Comparison of ENCODE assay signal across 17 mouse cellular contexts in genomic region chr12:102287904-102288602, GRCm38 (mm10). TPM values are rescaled to one million over a fixed set of nuclear protein-coding genes. Genes with fewer than 3 reads are reported as not detected.
DNase-seq lines count a peak whose midpoint lies in the region; ATAC-seq and TF ChIP-seq lines count a peak whose summit lies in the region.
"Had no signal": no experiment of that assay in that cellular context is flagged by ENCODE, and none has a peak within 500 bp of the region (broad histone marks: within the 10 kb centered on the region; RNA-seq: fewer than 3 reads in every experiment).

No protein-coding gene starts in this region.

- no peaks in the 10 kb centered on the region for H3K9me3 ChIP-seq in hindbrain, embryonic 16.5 days (ENCODE audit: control insufficient read depth, low read length)
- no peaks in the 10 kb centered on the region for H3K9me3 ChIP-seq in hindbrain, embryonic 11.5 days (ENCODE audit: control insufficient read depth, low read length)
- H3K9me3 ChIP-seq in intestine, postnatal 0 days (ENCODE audit: control insufficient read depth) = no peaks in the 10 kb centered on the region
- H3K9me3 ChIP-seq: embryonic facial prominence, embryonic 13.5 days; limb, embryonic 15.5 days had no signal

- no peak overlapping the region for H3K9ac ChIP-seq in heart, adult 2 months (ENCODE audit: low read depth, low read length)
- H3K9ac ChIP-seq in hindbrain, embryonic 16.5 days (ENCODE audit: low read depth, low read length) = no peak overlapping the region
- H3K9ac ChIP-seq in hindbrain, embryonic 11.5 days (ENCODE audit: low read depth, low read length) = no peak overlapping the region
- no peak overlapping the region for H3K9ac ChIP-seq in intestine, postnatal 0 days (ENCODE audit: low read depth, low read length)
- H3K9ac ChIP-seq: embryonic facial prominence, embryonic 13.5 days; limb, embryonic 15.5 days had no signal

- ATAC-seq in hindbrain, embryonic 16.5 days = no peak
- ATAC-seq in hindbrain, embryonic 11.5 days (ENCODE audit: low FRiP score) = no peak
- no peak for ATAC-seq in intestine, postnatal 0 days
- ATAC-seq in megakaryocyte-erythroid progenitor cell, adult 5-6 weeks (replicated peaks; ENCODE audit: low FRiP score, low TSS enrichment, poor library complexity, severe bottlenecking) = no peak
- ATAC-seq: midbrain, embryonic 16.5 days had no signal

- H3K79me2 ChIP-seq in heart, adult 2 months (replicated peaks; ENCODE audit: control insufficient read depth, insufficient read depth, low read length) = no peaks in the 10 kb centered on the region; the same call in 1 of the 2 replicates

- no peak overlapping the region for H3K4me2 ChIP-seq in hindbrain, embryonic 16.5 days (ENCODE audit: low read length)
- H3K4me2 ChIP-seq in hindbrain, embryonic 11.5 days (replicated peaks; ENCODE audit: low read depth, low read length) = no peak overlapping the region
- no peak overlapping the region for H3K4me2 ChIP-seq in intestine, postnatal 0 days (replicated peaks; ENCODE audit: low read depth)
- H3K4me2 ChIP-seq: embryonic facial prominence, embryonic 13.5 days; limb, embryonic 15.5 days had no signal

- intact Hi-C loops in heart, adult 2 months (cut with DNase I) = no loop called here
- intact Hi-C loops in heart, postnatal 10 days (cut with DNase I) = loop anchor here (2.0 kb wide), 1 partner anchor 33 kb away; no protein-coding TSS in a partner anchor

- no peak for TF ChIP-seq CTCF in heart, adult 2 months (IDR thresholded peaks at IDR 0.05)
- TF ChIP-seq CTCF in intestine, postnatal 0 days (IDR thresholded peaks at IDR 0.05; ENCODE audit: low read depth) = no peak

- peaks cover 26% of the 10 kb centered on the region for H3K4me1 ChIP-seq in heart, adult 2 months (ENCODE audit: control insufficient read depth, insufficient read depth, low read length)
- peaks cover 15% of the 10 kb centered on the region for H3K4me1 ChIP-seq in hindbrain, embryonic 16.5 days (ENCODE audit: control insufficient read depth, insufficient read depth, low read depth, low read length)
- H3K4me1 ChIP-seq in hindbrain, embryonic 11.5 days (replicated peaks; ENCODE audit: control insufficient read depth, insufficient read depth, low read length) = no peaks in the 10 kb centered on the region
- peaks cover 6% of the 10 kb centered on the region for H3K4me1 ChIP-seq in intestine, postnatal 0 days (replicated peaks; ENCODE audit: control insufficient read depth, insufficient read depth, low read length)

- no peak for DNase-seq in heart, adult 2 months
- no peak for DNase-seq in heart, postnatal 10 days
- no peak for DNase-seq in hindbrain, embryonic 11.5 days (ENCODE audit: low spot score)
- peak; percentile 66 for DNase-seq in 416B (ENCODE audit: low read depth)
- no peak for DNase-seq in cerebellum, adult 9-10 months
- DNase-seq: adrenal gland, postnatal 36 days; gastrocnemius, postnatal 36 days; kidney, postnatal 14 days; layer of hippocampus, adult 9-11 months; lung, postnatal 36 days; right cerebral cortex, postnatal 14 days had no signal

- no peak overlapping the region for H3K4me3 ChIP-seq in heart, adult 2 months
- H3K4me3 ChIP-seq in hindbrain, embryonic 16.5 days (ENCODE audit: low read length) = no peak overlapping the region
- no peak overlapping the region for H3K4me3 ChIP-seq in hindbrain, embryonic 11.5 days (ENCODE audit: low read depth, low read length)
- no peak overlapping the region for H3K4me3 ChIP-seq in intestine, postnatal 0 days (ENCODE audit: low read depth, low read length)
- H3K4me3 ChIP-seq: embryonic facial prominence, embryonic 13.5 days; limb, embryonic 15.5 days had no signal

- 45% methylated on average over 6 of the region's 6 CpGs for WGBS in heart, adult 2 months
- 63% methylated on average over 6 of the region's 6 CpGs for WGBS in hindbrain, embryonic 16.5 days
- WGBS in hindbrain, embryonic 11.5 days = 83% methylated on average over 6 of the region's 6 CpGs
- WGBS in intestine, postnatal 0 days = 47% methylated on average over 6 of the region's 6 CpGs

- TF ChIP-seq POLR2A in heart, adult 2 months (IDR thresholded peaks at IDR 0.05; ENCODE audit: insufficient read depth, low read depth, low read length) = no peak

- no peak for TF ChIP-seq EP300 in heart, adult 2 months (IDR thresholded peaks at IDR 0.05; ENCODE audit: insufficient read depth, low read depth, low read length)

- peak overlapping the region; percentile 96 for H3K27ac ChIP-seq in heart, adult 2 months
- H3K27ac ChIP-seq in hindbrain, embryonic 16.5 days (ENCODE audit: low read depth, low read length) = peak overlapping the region; percentile 37; the same call in 1 of the 2 replicates
- H3K27ac ChIP-seq in hindbrain, embryonic 11.5 days (ENCODE audit: low read depth, low read length) = no peak overlapping the region
- H3K27ac ChIP-seq in intestine, postnatal 0 days (ENCODE audit: low read depth, low read length) = peak overlapping the region; percentile 7; the same call in 1 of the 2 replicates
- H3K27ac ChIP-seq: embryonic facial prominence, embryonic 13.5 days had no signal

- peaks cover 2% of the 10 kb centered on the region for H3K36me3 ChIP-seq in heart, adult 2 months (ENCODE audit: control insufficient read depth, insufficient read depth, low read length)
- no peaks in the 10 kb centered on the region for H3K36me3 ChIP-seq in hindbrain, embryonic 16.5 days (ENCODE audit: control insufficient read depth, insufficient read depth, low read length)
- H3K36me3 ChIP-seq in hindbrain, embryonic 11.5 days (ENCODE audit: control insufficient read depth, insufficient read depth, low read length) = no peaks in the 10 kb centered on the region
- no peaks in the 10 kb centered on the region; the same call in 1 of the 2 replicates for H3K36me3 ChIP-seq in intestine, postnatal 0 days (ENCODE audit: control insufficient read depth, insufficient read depth)
- H3K36me3 ChIP-seq: embryonic facial prominence, embryonic 13.5 days had no signal

- H3K27me3 ChIP-seq in heart, adult 2 months (ENCODE audit: control insufficient read depth, insufficient read depth, low read length) = no peaks in the 10 kb centered on the region
- 0 out of 2 replicates have a peak, but pooled peaks cover 2% of the 10 kb centered on the region for H3K27me3 ChIP-seq in hindbrain, embryonic 16.5 days (replicated peaks; ENCODE audit: control insufficient read depth, insufficient read depth, low read length)
- no peaks in the 10 kb centered on the region for H3K27me3 ChIP-seq in hindbrain, embryonic 11.5 days (ENCODE audit: control insufficient read depth, insufficient read depth, low read length)
- H3K27me3 ChIP-seq in intestine, postnatal 0 days (replicated peaks; ENCODE audit: control insufficient read depth, insufficient read depth, low read length) = no peaks in the 10 kb centered on the region
- H3K27me3 ChIP-seq: limb, embryonic 15.5 days had no signal

RNA-seq across cellular contexts. Expression of gene Rin3, which starts 5.2 kb away (rescaled TPM):
- 10 to 100 TPM; 14.7 to 25.3 TPM for total RNA-seq in heart, adult 2 months (2021)
- 6.1 and 10.3 TPM in 2 replicates for polyA plus RNA-seq in heart, adult 2 months (2012; rRNA removed)
- total RNA-seq in heart, postnatal 10 days (2021) = 10 to 100 TPM; 21.2 to 27.4 TPM
- polyA plus RNA-seq in hindbrain, embryonic 16.5 days (2015; fragmentation: Nextera tagmentation; extraction: Ambion mirVana) = 2.6 and 4.2 TPM in 2 replicates
- polyA plus RNA-seq in hindbrain, embryonic 11.5 days (2014; fragmentation: Nextera tagmentation; extraction: Ambion mirVana) = 3.1 and 5.0 TPM in 2 replicates
- 8.8 and 10.5 TPM in 2 replicates for polyA plus RNA-seq in intestine, postnatal 0 days (2015; fragmentation: Nextera tagmentation; extraction: Ambion mirVana)
- 30.2 and 32.2 TPM in 2 replicates for total RNA-seq in megakaryocyte-erythroid progenitor cell, adult 5-6 weeks (2014; fragmentation: Nextera tagmentation)
- total RNA-seq in megakaryocyte-erythroid progenitor cell, adult 5-6 weeks (2017) = 4.5 and 14.7 TPM in 2 replicates
